Mouse (Mus musculus) forebrain, postnatal 0 days (tissue): ENCODE data around the gene Vps41. TPM values are rescaled to one million over a fixed set of nuclear protein-coding genes. Genes with fewer than 3 reads are reported as not detected.

Experiments used
- ATAC-seq: fragments of 200-750 bp; cut with Nextera tagmentation; 2 replicates; pipeline ENCODE4 v1.8.0; 2017; ENCODE audit warnings: mild to moderate bottlenecking, moderate library complexity
- DNase-seq: peaks from one replicate; pipeline ENCODE4 v3.0.0-alpha.2; 2015
- H3K27ac ChIP-seq: fragments of 300-500 bp; sonication (generic); 2 replicates; pipeline ENCODE4 v1.5.1; 2014; ENCODE audit warnings: low read depth, mild to moderate bottlenecking, antibody characterized with exemption, low read length, moderate library complexity, mixed read lengths
- H3K27me3 ChIP-seq: fragments of 300-500 bp; sonication (generic); 2 replicates; pipeline ENCODE4 v1.6.1; 2014; ENCODE audit warnings: mild to moderate bottlenecking, low read length, mixed read lengths; ENCODE audit not compliant: insufficient read depth
- H3K36me3 ChIP-seq: fragments of 300-500 bp; sonication (generic); 2 replicates; pipeline ENCODE4 v1.6.1; 2014; ENCODE audit warnings: mild to moderate bottlenecking, moderate library complexity; ENCODE audit not compliant: insufficient read depth
- H3K4me1 ChIP-seq: fragments of 300-500 bp; sonication (generic); 2 replicates; pipeline ENCODE4 v1.6.1; 2014; ENCODE audit warnings: antibody characterized with exemption; ENCODE audit not compliant: insufficient read depth
- H3K4me2 ChIP-seq: fragments of 300-500 bp; sonication (generic); 2 replicates; pipeline ENCODE4 v1.6.1; 2014; ENCODE audit warnings: low read depth, mild to moderate bottlenecking, moderate library complexity
- H3K4me3 ChIP-seq: fragments of 300-500 bp; sonication (generic); 2 replicates; pipeline ENCODE4 v1.5.1; 2014; ENCODE audit warnings: low read depth, low read length, mixed read lengths
- H3K9ac ChIP-seq: fragments of 300-500 bp; sonication (generic); 2 replicates; pipeline ENCODE4 v1.6.1; 2014; ENCODE audit warnings: mild to moderate bottlenecking
- H3K9me3 ChIP-seq: fragments of 300-500 bp; sonication (generic); 2 replicates; pipeline ENCODE4 v1.6.1; 2016; ENCODE audit warnings: low read length
- CTCF ChIP-seq: sonication (generic); IDR thresholded peaks from 2 replicates; pipeline ENCODE4 v1.5.1; 2016; ENCODE audit warnings: antibody characterized with exemption, control low read depth, low read depth
- WGBS: fragments of 180-500 bp; shearing (Covaris S2); extraction: QIAGEN DNeasy Blood & Tissue Kit; methylation state at CpG from one replicate; pipeline ENCODE4 v1.1.7; 2014; 5-methylcytosine and 5-hydroxymethylcytosine counted together
- polyA plus RNA-seq: library from polyadenylated mRNA; unstranded; fragments of >200 nt; fragmentation: Nextera tagmentation; extraction: Ambion mirVana; gene quantifications from 2 replicates; pipeline ENCODE4 v1.2.1, GENCODE M21; 2015
- total RNA-seq: library from RNA; depleted of rRNA; stranded (reverse); fragments of >200 nt; gene quantifications from 2 replicates; pipeline ENCODE4 v1.2.3, GENCODE M21; 2014

Vps41 gene
- total and polyA plus RNA-seq, 2 experiments from 2014 or later: 105 to 137 TPM

DNA sequence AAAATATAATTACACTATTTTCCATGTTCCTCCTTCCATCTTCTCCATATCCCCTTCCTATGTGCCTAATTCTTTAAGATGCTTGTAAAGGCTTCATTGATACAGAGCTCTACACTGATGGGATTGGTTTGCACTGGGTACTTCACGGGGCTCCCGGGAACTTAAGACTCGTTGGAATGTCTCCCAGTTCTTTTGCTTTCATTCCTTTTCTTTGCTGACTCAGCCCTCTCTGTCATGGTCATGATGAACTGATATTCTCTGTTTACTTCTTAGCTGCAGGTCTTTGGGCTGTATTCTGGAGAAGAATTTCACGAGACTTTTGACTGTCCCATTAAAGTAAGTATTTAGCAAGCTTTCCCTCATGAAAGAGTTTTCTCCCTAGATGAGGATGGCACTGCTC, 74.2 kb downstream of the Vps41 start:
- H3K27ac ChIP-seq: no peak overlapping the region
- H3K4me3 ChIP-seq: no peak overlapping the region
- peaks cover 9% of the 10 kb centered on the region; the same call in 1 of the 2 replicates for H3K36me3 ChIP-seq
- H3K9ac ChIP-seq: no peak overlapping the region
- H3K4me1 ChIP-seq: no peaks in the 10 kb centered on the region
- no peak overlapping the region for H3K4me2 ChIP-seq
- no peaks in the 10 kb centered on the region for H3K27me3 ChIP-seq
- ATAC-seq (no peak), DNase-seq (no peak)
- TF ChIP-seq CTCF: no peak
- WGBS: 63% methylated on average over 4 of the region's 4 CpGs
- no peaks in the 10 kb centered on the region for H3K9me3 ChIP-seq

DNA sequence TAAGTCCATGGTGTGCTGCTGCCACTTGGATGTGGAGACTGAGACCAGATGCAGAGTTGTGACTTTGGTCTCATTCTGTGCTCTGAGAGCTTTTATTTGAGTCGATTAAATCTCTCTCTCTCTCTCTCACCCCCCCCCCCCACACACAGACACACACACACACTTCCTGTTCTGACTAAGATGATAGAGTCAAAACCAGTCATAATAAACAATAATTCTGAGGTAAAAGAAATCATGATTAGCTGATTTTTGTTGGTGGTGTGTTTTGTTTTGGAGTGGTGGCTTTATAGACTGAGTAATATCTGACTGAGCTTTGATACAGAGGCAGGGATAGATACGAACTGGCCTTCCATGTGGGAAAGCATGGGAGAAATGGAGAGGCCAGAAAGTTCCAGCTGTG, 74.6 kb downstream of the Vps41 start:
- DNase-seq: no peak
- H3K36me3 ChIP-seq: peaks cover 9% of the 10 kb centered on the region; the same call in 1 of the 2 replicates
- 85% methylated on average over 2 of the region's 2 CpGs for WGBS
- TF ChIP-seq CTCF: no peak
- H3K4me1 ChIP-seq: no peaks in the 10 kb centered on the region
- H3K27me3 ChIP-seq: no peaks in the 10 kb centered on the region
- H3K9ac ChIP-seq: no peak overlapping the region
- no peak for ATAC-seq
- H3K4me2 ChIP-seq: no peak overlapping the region
- no peak overlapping the region for H3K27ac ChIP-seq
- H3K4me3 ChIP-seq: no peak overlapping the region
- H3K9me3 ChIP-seq: no peaks in the 10 kb centered on the region

DNA sequence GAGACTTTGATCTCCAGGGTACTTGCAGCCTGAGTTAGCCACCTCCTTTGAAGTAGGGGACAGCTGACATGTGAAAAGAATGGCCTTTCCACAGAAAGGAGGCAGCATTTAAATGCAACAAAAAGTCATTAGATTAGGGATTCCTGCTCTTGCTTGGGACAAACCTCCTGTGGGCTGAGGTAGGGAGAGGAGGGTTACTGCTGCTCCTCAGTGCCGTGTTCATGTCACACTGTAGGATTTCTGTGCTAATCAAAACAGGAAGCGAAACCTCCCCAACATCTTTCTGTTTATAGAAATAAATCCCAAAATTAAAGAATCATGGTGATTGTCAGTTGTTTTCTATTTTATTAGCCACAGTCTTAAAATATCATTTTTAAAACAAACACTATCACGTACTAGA, 77.4 kb downstream of the Vps41 start:
- Histone ChIP-seq H3K4me3 (no peak overlapping the region), H3K9ac (no peak overlapping the region), H3K4me1 (no peaks in the 10 kb centered on the region), H3K36me3 (peaks cover 9% of the 10 kb centered on the region; the same call in 1 of the 2 replicates), H3K27ac (no peak overlapping the region), H3K27me3 (no peaks in the 10 kb centered on the region), H3K9me3 (no peaks in the 10 kb centered on the region), H3K4me2 (no peak overlapping the region)
- no peak for TF ChIP-seq CTCF
- DNase-seq (no peak), ATAC-seq (no peak)
- 77% methylated on average over 3 of the region's 3 CpGs for WGBS

- WGBS: 87% methylated on average over 5 of the region's 5 CpGs
- Histone ChIP-seq H3K4me3 (no peak overlapping the region), H3K4me1 (no peaks in the 10 kb centered on the region), H3K9ac (no peak overlapping the region), H3K4me2 (no peak overlapping the region), H3K9me3 (no peaks in the 10 kb centered on the region), H3K27me3 (no peaks in the 10 kb centered on the region), H3K36me3 (peaks cover 9% of the 10 kb centered on the region; the same call in 1 of the 2 replicates), H3K27ac (no peak overlapping the region)
- DNase-seq (no peak), ATAC-seq (no peak)
- no peak for TF ChIP-seq CTCF
These were observed 80.5 kb downstream of the Vps41 start for GRCm38 (mm10) chr13:18797555-18797954.

GRCm38 (mm10) chr13:18800434-18800833, 83.3 kb downstream of the Vps41 start:
- DNase-seq (no peak), ATAC-seq (no peak)
- H3K9me3 ChIP-seq: no peaks in the 10 kb centered on the region
- H3K9ac ChIP-seq: no peak overlapping the region
- no peaks in the 10 kb centered on the region for H3K27me3 ChIP-seq
- no peaks in the 10 kb centered on the region for H3K36me3 ChIP-seq
- H3K4me1 ChIP-seq: no peaks in the 10 kb centered on the region
- H3K27ac ChIP-seq: no peak overlapping the region
- no peak for TF ChIP-seq CTCF
- no peak overlapping the region for H3K4me2 ChIP-seq
- no peak overlapping the region for H3K4me3 ChIP-seq
- WGBS: 71% methylated on average over 3 of the region's 3 CpGs

- H3K9ac ChIP-seq: no peak overlapping the region
- H3K27me3 ChIP-seq: no peaks in the 10 kb centered on the region
- peaks cover 13% of the 10 kb centered on the region for H3K36me3 ChIP-seq
- H3K4me2 ChIP-seq: no peak overlapping the region
- TF ChIP-seq CTCF: no peak
- no peak overlapping the region for H3K4me3 ChIP-seq
- no peak; the same call in 1 of the 2 replicates for ATAC-seq
- no peak for DNase-seq
- WGBS: 70% methylated on average over 4 of the region's 4 CpGs
- no peaks in the 10 kb centered on the region for H3K4me1 ChIP-seq
- no peak overlapping the region for H3K27ac ChIP-seq
- H3K9me3 ChIP-seq: no peaks in the 10 kb centered on the region
These were observed 92.4 kb downstream of the Vps41 start for GRCm38 (mm10) chr13:18809465-18809864.

- WGBS: 12% methylated on average over 11 of the region's 11 CpGs
- Histone ChIP-seq H3K27me3 (no peaks in the 10 kb centered on the region), H3K4me1 (no peaks in the 10 kb centered on the region), H3K9ac (no peak overlapping the region), H3K4me3 (no peak overlapping the region), H3K36me3 (peaks cover 19% of the 10 kb centered on the region), H3K9me3 (no peaks in the 10 kb centered on the region), H3K27ac (no peak overlapping the region), H3K4me2 (no peak overlapping the region)
- TF ChIP-seq CTCF: peak; percentile 93
- ATAC-seq (peak; percentile 94), DNase-seq (peak; percentile 94)
These were observed 93.0 kb downstream of the Vps41 start for GRCm38 (mm10) chr13:18809978-18810675.
